Mouse (Mus musculus): ENCODE measurements at regions not wholly inside any gene's neighbourhood (a gene's known extent, or its start where the extent isn't known, plus 50 kb on each side); places are given as distances from the start of the nearest gene placed in this dataset.

GRCm38 (mm10) chr12:15261604-15262003 lies 555.1 kb downstream of the Trib2 start:
- no peak overlapping the region for H3ac ChIP-seq (ENCODE audit: control insufficient read depth, insufficient read length)
- H3K4me2 ChIP-seq (ENCODE audit: low read depth) = no peak overlapping the region
- H3K27me3 ChIP-seq (ENCODE audit: control insufficient read depth, insufficient read depth, insufficient read length) = no peaks in the 10 kb centered on the region
- no peak overlapping the region for H3K4me3 ChIP-seq
- no peaks in the 10 kb centered on the region for H3K36me3 ChIP-seq (ENCODE audit: control insufficient read depth, insufficient read depth)
- TF ChIP-seq MAX (IDR thresholded peaks at IDR 0.05; ENCODE audit: low read depth) = no peak
- TF ChIP-seq E2F4 (IDR thresholded peaks at IDR 0.05; ENCODE audit: insufficient read depth) = no peak
- TF ChIP-seq SRF (IDR thresholded peaks at IDR 0.05; ENCODE audit: control insufficient read depth, insufficient read length, low read depth) = no peak
- no peak for TF ChIP-seq TCF3 (IDR thresholded peaks at IDR 0.05; ENCODE audit: insufficient read length, low read depth)
- no peak for TF ChIP-seq MYOD1 (IDR thresholded peaks at IDR 0.05; ENCODE audit: control insufficient read depth in 1 of 3, insufficient read length in 2 of 3, low read depth in 2 of 3)
- TF ChIP-seq TCF12 (IDR thresholded peaks at IDR 0.05; ENCODE audit: insufficient read depth, poor library complexity, severe bottlenecking) = no peak
- no peak for TF ChIP-seq USF1 (IDR thresholded peaks at IDR 0.05; ENCODE audit: low read depth)
- no peak for TF ChIP-seq POLR2A (IDR thresholded peaks at IDR 0.05; ENCODE audit: insufficient read length, low read depth)
- TF ChIP-seq MYOG (IDR thresholded peaks at IDR 0.05; ENCODE audit: control insufficient read depth in 1 of 3, insufficient read depth in 1 of 3, insufficient read length in 2 of 3, low read depth in 2 of 3) = no peak
- no peak for TF ChIP-seq POLR2AphosphoS2 (IDR thresholded peaks at IDR 0.05; ENCODE audit: insufficient read length, low read depth)
- TF ChIP-seq REST (IDR thresholded peaks at IDR 0.05; ENCODE audit: insufficient read depth, insufficient read length) = no peak
- TF ChIP-seq CEBPB (IDR thresholded peaks at IDR 0.05; ENCODE audit: insufficient read depth, poor library complexity, severe bottlenecking) = no peak
- no peaks in the 10 kb centered on the region for H3K79me2 ChIP-seq (ENCODE audit: control insufficient read depth, insufficient read depth)

DNA sequence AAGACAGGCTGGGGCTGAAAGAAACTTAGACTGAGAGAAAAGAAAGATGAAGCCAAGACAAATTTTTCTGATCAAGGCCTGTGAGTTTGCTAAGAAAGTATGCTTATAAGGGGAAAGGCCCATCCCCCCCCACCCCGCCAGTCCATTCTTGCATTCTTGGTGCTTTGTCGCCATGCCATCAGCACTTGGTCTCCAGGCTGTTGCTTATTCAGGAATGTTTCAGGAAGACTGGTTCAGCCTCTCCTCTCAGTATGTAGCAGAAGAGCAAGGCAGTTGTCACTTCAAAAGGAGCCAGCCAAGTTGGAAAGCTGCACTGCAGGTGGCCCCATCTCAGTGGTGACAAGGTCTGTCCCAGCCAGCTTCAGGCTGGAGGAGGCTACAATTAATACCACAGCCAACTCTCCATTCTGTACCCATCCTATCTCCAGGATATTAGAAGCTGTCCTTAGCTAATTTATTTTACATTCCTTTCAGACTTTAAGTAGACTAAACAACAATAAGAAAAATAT lies 555.8 kb downstream of the Trib2 start:
- TF ChIP-seq POLR2A (IDR thresholded peaks at IDR 0.05; ENCODE audit: insufficient read length, low read depth) = no peak
- no peak for TF ChIP-seq CEBPB (IDR thresholded peaks at IDR 0.05; ENCODE audit: insufficient read depth, poor library complexity, severe bottlenecking)
- TF ChIP-seq USF1 (IDR thresholded peaks at IDR 0.05; ENCODE audit: low read depth) = no peak
- TF ChIP-seq MAX (IDR thresholded peaks at IDR 0.05; ENCODE audit: low read depth) = no peak
- no peak for TF ChIP-seq TCF3 (IDR thresholded peaks at IDR 0.05; ENCODE audit: insufficient read length, low read depth)
- TF ChIP-seq REST (IDR thresholded peaks at IDR 0.05; ENCODE audit: insufficient read depth, insufficient read length) = no peak
- Histone ChIP-seq H3K36me3 (ENCODE audit: control insufficient read depth, insufficient read depth) (no peaks in the 10 kb centered on the region), H3K27me3 (ENCODE audit: control insufficient read depth, insufficient read depth, insufficient read length) (no peaks in the 10 kb centered on the region), H3ac (ENCODE audit: control insufficient read depth, insufficient read length) (no peak overlapping the region), H3K79me2 (ENCODE audit: control insufficient read depth, insufficient read depth) (no peaks in the 10 kb centered on the region), H3K4me2 (ENCODE audit: low read depth) (no peak overlapping the region), H3K4me3 (no peak overlapping the region)

GRCm38 (mm10) chr12:15244966-15245365 lies 571.8 kb downstream of the Trib2 start:
- no peaks in the 10 kb centered on the region for H3K36me3 ChIP-seq (ENCODE audit: control insufficient read depth, insufficient read depth)
- no peaks in the 10 kb centered on the region for H3K79me2 ChIP-seq (ENCODE audit: control insufficient read depth, insufficient read depth)
- no peaks in the 10 kb centered on the region for H3K27me3 ChIP-seq (ENCODE audit: control insufficient read depth, insufficient read depth, insufficient read length)
- H3K4me2 ChIP-seq (ENCODE audit: low read depth) = no peak overlapping the region
- no peak overlapping the region for H3K4me3 ChIP-seq
- TF ChIP-seq TCF12 (IDR thresholded peaks at IDR 0.05; ENCODE audit: insufficient read depth, poor library complexity, severe bottlenecking) = no peak
- no peak for TF ChIP-seq E2F4 (IDR thresholded peaks at IDR 0.05; ENCODE audit: insufficient read depth)
- no peak for TF ChIP-seq SRF (IDR thresholded peaks at IDR 0.05; ENCODE audit: control insufficient read depth, insufficient read length, low read depth)
- TF ChIP-seq TCF3 (IDR thresholded peaks at IDR 0.05; ENCODE audit: insufficient read length, low read depth) = no peak
- TF ChIP-seq CEBPB (IDR thresholded peaks at IDR 0.05; ENCODE audit: insufficient read depth, poor library complexity, severe bottlenecking) = no peak
- no peak for TF ChIP-seq POLR2AphosphoS2 (IDR thresholded peaks at IDR 0.05; ENCODE audit: insufficient read length, low read depth)
- TF ChIP-seq USF1 (IDR thresholded peaks at IDR 0.05; ENCODE audit: low read depth) = no peak
- no peak for TF ChIP-seq MYOD1 (IDR thresholded peaks at IDR 0.05; ENCODE audit: control insufficient read depth in 1 of 3, insufficient read length in 2 of 3, low read depth in 2 of 3)
- no peak for TF ChIP-seq MAX (IDR thresholded peaks at IDR 0.05; ENCODE audit: low read depth)
- no peak for TF ChIP-seq MYOG (IDR thresholded peaks at IDR 0.05; ENCODE audit: control insufficient read depth in 1 of 3, insufficient read depth in 1 of 3, insufficient read length in 2 of 3, low read depth in 2 of 3)
- TF ChIP-seq POLR2A (IDR thresholded peaks at IDR 0.05; ENCODE audit: insufficient read length, low read depth) = no peak
- TF ChIP-seq REST (IDR thresholded peaks at IDR 0.05; ENCODE audit: insufficient read depth, insufficient read length) = no peak
- H3ac ChIP-seq (ENCODE audit: control insufficient read depth, insufficient read length) = no peak overlapping the region

- TF ChIP-seq POLR2AphosphoS2 (IDR thresholded peaks at IDR 0.05; ENCODE audit: insufficient read length, low read depth) (no peak), MAX (IDR thresholded peaks at IDR 0.05; ENCODE audit: low read depth) (no peak), MYOD1 (IDR thresholded peaks at IDR 0.05; ENCODE audit: control insufficient read depth in 1 of 3, insufficient read length in 2 of 3, low read depth in 2 of 3) (no peak), E2F4 (IDR thresholded peaks at IDR 0.05; ENCODE audit: insufficient read depth) (no peak), POLR2A (IDR thresholded peaks at IDR 0.05; ENCODE audit: insufficient read length, low read depth) (no peak), TCF12 (IDR thresholded peaks at IDR 0.05; ENCODE audit: insufficient read depth, poor library complexity, severe bottlenecking) (no peak), MYOG (IDR thresholded peaks at IDR 0.05; ENCODE audit: control insufficient read depth in 1 of 3, insufficient read depth in 1 of 3, insufficient read length in 2 of 3, low read depth in 2 of 3) (no peak), USF1 (IDR thresholded peaks at IDR 0.05; ENCODE audit: low read depth) (no peak), SRF (IDR thresholded peaks at IDR 0.05; ENCODE audit: control insufficient read depth, insufficient read length, low read depth) (no peak), CEBPB (IDR thresholded peaks at IDR 0.05; ENCODE audit: insufficient read depth, poor library complexity, severe bottlenecking) (no peak), REST (IDR thresholded peaks at IDR 0.05; ENCODE audit: insufficient read depth, insufficient read length) (no peak), TCF3 (IDR thresholded peaks at IDR 0.05; ENCODE audit: insufficient read length, low read depth) (no peak)
- no peaks in the 10 kb centered on the region for H3K79me2 ChIP-seq (ENCODE audit: control insufficient read depth, insufficient read depth)
- H3ac ChIP-seq (ENCODE audit: control insufficient read depth, insufficient read length) = no peak overlapping the region
- no peak overlapping the region for H3K4me2 ChIP-seq (ENCODE audit: low read depth)
- no peaks in the 10 kb centered on the region for H3K36me3 ChIP-seq (ENCODE audit: control insufficient read depth, insufficient read depth)
- H3K27me3 ChIP-seq (ENCODE audit: control insufficient read depth, insufficient read depth, insufficient read length) = no peaks in the 10 kb centered on the region
- H3K4me3 ChIP-seq = no peak overlapping the region
These were observed 594.1 kb downstream of the Trib2 start for GRCm38 (mm10) chr12:15222497-15223170.
